Mouse (Mus musculus) limb, embryonic 14.5 days (tissue): ENCODE data around the gene Ank. TPM values are rescaled to one million over a fixed set of nuclear protein-coding genes. Genes with fewer than 3 reads are reported as not detected.
A peak's percentile ranks its signal among the peaks of the same experiment; 100 is the strongest.

Source experiments
- ATAC-seq: fragments of 200-750 bp; cut with Nextera tagmentation; 2 replicates; pipeline ENCODE4 v1.8.0; 2017; ENCODE audit warnings: low read depth, moderate number of reproducible peaks, moderate TSS enrichment; ENCODE audit not compliant: low FRiP score
- DNase-seq: peaks from one replicate; pipeline ENCODE4 v3.0.0-alpha.2; 2015; ENCODE audit warnings: low spot score
- H3K27ac ChIP-seq: fragments of 300-500 bp; sonication (generic); replicated peaks from 2 replicates; pipeline ENCODE4 v1.5.1; 2014; ENCODE audit warnings: low read depth, mild to moderate bottlenecking, low read length, moderate library complexity, mixed read lengths
- H3K27me3 ChIP-seq: fragments of 300-500 bp; sonication (generic); 2 replicates; pipeline ENCODE4 v1.6.1; 2014; ENCODE audit warnings: low read length, mixed read lengths; ENCODE audit not compliant: control insufficient read depth, insufficient read depth
- H3K36me3 ChIP-seq: fragments of 300-500 bp; sonication (generic); 2 replicates; pipeline ENCODE4 v1.6.1; 2014; ENCODE audit warnings: mild to moderate bottlenecking, low read length, moderate library complexity, mixed read lengths; ENCODE audit not compliant: control insufficient read depth, insufficient read depth
- H3K4me1 ChIP-seq: fragments of 300-500 bp; sonication (generic); 2 replicates; pipeline ENCODE4 v1.6.1; 2014; ENCODE audit warnings: antibody characterized with exemption, low read length, mixed read lengths; ENCODE audit not compliant: control insufficient read depth, insufficient read depth
- H3K4me2 ChIP-seq: fragments of 300-500 bp; sonication (generic); replicated peaks from 2 replicates; pipeline ENCODE4 v1.6.1; 2014; ENCODE audit warnings: low read depth, mild to moderate bottlenecking, low read length, moderate library complexity; ENCODE audit not compliant: severe bottlenecking
- H3K4me3 ChIP-seq: fragments of 300-500 bp; sonication (generic); replicated peaks from 2 replicates; pipeline ENCODE4 v1.5.1; 2014; ENCODE audit warnings: low read length
- H3K9ac ChIP-seq: fragments of 300-500 bp; sonication (generic); 2 replicates; pipeline ENCODE4 v1.6.1; 2014; ENCODE audit warnings: mild to moderate bottlenecking, low read depth, low read length, moderate library complexity; ENCODE audit not compliant: severe bottlenecking
- H3K9me3 ChIP-seq: fragments of 300-500 bp; sonication (generic); 2 replicates; pipeline ENCODE4 v1.6.1; 2016; ENCODE audit warnings: low read length; ENCODE audit not compliant: control insufficient read depth
- POLR2A ChIP-seq: fragments of 200-500 bp; IDR thresholded peaks from 2 replicates; pipeline ENCODE4 v1.8.0; 2012; ENCODE audit warnings: inconsistent platforms, mild to moderate bottlenecking, moderate library complexity, borderline replicate concordance; ENCODE audit not compliant: insufficient read depth, insufficient read length; ENCODE audit errors: extremely low read depth
- WGBS: fragments of 180-500 bp; shearing (Covaris S2); extraction: QIAGEN DNeasy Blood & Tissue Kit; methylation state at CpG from one replicate; pipeline ENCODE4 v1.1.7; 2014; 5-methylcytosine and 5-hydroxymethylcytosine counted together
- polyA plus RNA-seq, 2 experiments: library from polyadenylated mRNA; depleted of rRNA in 1 of 2; stranded (reverse) in 1 of 2; unstranded in 1 of 2; fragments of >200 nt; fragmentation: Nextera tagmentation in 1 of 2; extraction: Ambion mirVana in 1 of 2; gene quantifications; 2 replicates each; pipeline versions ENCODE4 v1.2.1 to v1.2.3; 2012 to 2014

Gene Ank
- polyA plus RNA-seq, 2 experiments = 12.3 to 19.4 TPM

- 90% methylated on average over 2 of the region's 2 CpGs for WGBS
- no peak overlapping the region for H3K9ac ChIP-seq
- 0 out of 2 replicates have a peak, but pooled peaks cover 2% of the 10 kb centered on the region for H3K9me3 ChIP-seq
- peaks cover 5% of the 10 kb centered on the region for H3K4me1 ChIP-seq
- ATAC-seq = no peak
- DNase-seq = no peak
- H3K27ac ChIP-seq = no peak overlapping the region
- H3K27me3 ChIP-seq = no peaks in the 10 kb centered on the region
- TF ChIP-seq POLR2A = no peak
- H3K4me3 ChIP-seq = no peak overlapping the region
- no peak overlapping the region for H3K4me2 ChIP-seq
- H3K36me3 ChIP-seq = no peaks in the 10 kb centered on the region; the same call in none of the 2 replicates
Measured at GRCm38 (mm10) chr15:27580771-27581170, 114.3 kb downstream of the Ank start.

GRCm38 (mm10) chr15:27581640-27582039 lies 115.2 kb downstream of the Ank start:
- Histone ChIP-seq H3K27me3 (no peaks in the 10 kb centered on the region), H3K4me2 (no peak overlapping the region), H3K4me1 (no peaks in the 10 kb centered on the region), H3K4me3 (no peak overlapping the region), H3K27ac (no peak overlapping the region), H3K36me3 (no peaks in the 10 kb centered on the region; the same call in none of the 2 replicates), H3K9me3 (0 out of 2 replicates have a peak, but pooled peaks cover 2% of the 10 kb centered on the region), H3K9ac (no peak overlapping the region)
- DNase-seq (no peak), ATAC-seq (no peak)
- WGBS = 80% methylated on average over 3 of the region's 3 CpGs
- no peak for TF ChIP-seq POLR2A

- Histone ChIP-seq H3K27ac (no peak overlapping the region), H3K27me3 (no peaks in the 10 kb centered on the region), H3K9me3 (0 out of 2 replicates have a peak, but pooled peaks cover 2% of the 10 kb centered on the region), H3K4me2 (no peak overlapping the region), H3K9ac (no peak overlapping the region), H3K4me3 (no peak overlapping the region), H3K4me1 (no peaks in the 10 kb centered on the region), H3K36me3 (no peaks in the 10 kb centered on the region; the same call in none of the 2 replicates)
- DNase-seq = no peak
- WGBS = 96% methylated on average over 3 of the region's 3 CpGs
- no peak for ATAC-seq
- no peak for TF ChIP-seq POLR2A
Measured at GRCm38 (mm10) chr15:27582428-27582827, 116.0 kb downstream of the Ank start.

- Histone ChIP-seq H3K27me3 (no peaks in the 10 kb centered on the region), H3K4me3 (no peak overlapping the region), H3K27ac (no peak overlapping the region), H3K9ac (no peak overlapping the region), H3K9me3 (0 out of 2 replicates have a peak, but pooled peaks cover 2% of the 10 kb centered on the region), H3K36me3 (no peaks in the 10 kb centered on the region; the same call in none of the 2 replicates), H3K4me1 (no peaks in the 10 kb centered on the region), H3K4me2 (no peak overlapping the region)
- 70% methylated on average over 4 of the region's 4 CpGs for WGBS
- peak; percentile 34 for DNase-seq
- no peak; the same call in 1 of the 2 replicates for ATAC-seq
- TF ChIP-seq POLR2A = no peak
Measured at GRCm38 (mm10) chr15:27583042-27583441, 116.6 kb downstream of the Ank start.

- H3K36me3 ChIP-seq = no peaks in the 10 kb centered on the region; the same call in none of the 2 replicates
- no peak for TF ChIP-seq POLR2A
- WGBS = 93% methylated on average over 6 of the region's 6 CpGs
Measured at GRCm38 (mm10) chr15:27583620-27584019, 117.1 kb downstream of the Ank start.

GRCm38 (mm10) chr15:27585466-27586092 lies 119.1 kb downstream of the Ank start:
- no peak for TF ChIP-seq POLR2A
- H3K9me3 ChIP-seq = 0 out of 2 replicates have a peak, but pooled peaks cover 2% of the 10 kb centered on the region
- WGBS = 72% methylated on average over 4 of the region's 4 CpGs
- DNase-seq (no peak), ATAC-seq (no peak)
- H3K36me3 ChIP-seq = peaks cover 5% of the 10 kb centered on the region; the same call in 1 of the 2 replicates
- H3K4me3 ChIP-seq = no peak overlapping the region
- H3K9ac ChIP-seq = no peak overlapping the region
- no peak overlapping the region for H3K4me2 ChIP-seq
- H3K4me1 ChIP-seq = no peaks in the 10 kb centered on the region
- no peak overlapping the region for H3K27ac ChIP-seq
- H3K27me3 ChIP-seq = no peaks in the 10 kb centered on the region

More at GRCm38 (mm10) chr15:27583620-27584019, 117.1 kb downstream of the Ank start:
- DNase-seq (no peak), ATAC-seq (no peak)
- H3K27ac ChIP-seq = no peak overlapping the region
- H3K4me3 ChIP-seq = no peak overlapping the region
- H3K9me3 ChIP-seq = 0 out of 2 replicates have a peak, but pooled peaks cover 2% of the 10 kb centered on the region
- no peak overlapping the region for H3K4me2 ChIP-seq
- H3K9ac ChIP-seq = no peak overlapping the region
- no peaks in the 10 kb centered on the region for H3K27me3 ChIP-seq
- no peaks in the 10 kb centered on the region for H3K4me1 ChIP-seq
